Mouse (Mus musculus): ENCODE results near the gene Ucn.
A peak's percentile ranks its signal among the peaks of the same experiment; 100 is the strongest.

Gene Ucn

GRCm38 (mm10) chr5:31138241-31138967, at the start of gene Ucn:
Ucn (minus strand) TSS chr5:31138829.
- DNase-seq (ENCODE audit: low read depth) = no peak

- DNase-seq (ENCODE audit: low read depth) = no peak
Measured at GRCm38 (mm10) chr5:31183678-31184077, 45.0 kb upstream of the Ucn start.

- no peak for DNase-seq (ENCODE audit: low read depth)
Measured at GRCm38 (mm10) chr5:31181183-31181770, 42.6 kb upstream of the Ucn start.

GRCm38 (mm10) chr5:31179766-31180630, 41.4 kb upstream of the Ucn start, which contains the start of the genes Gm29609 and Gtf3c2:
Gm29609 (minus strand) TSS chr5:31179911.
Gtf3c2 (minus strand) TSS chr5:31180144.
- peak; percentile 96 for DNase-seq (ENCODE audit: low read depth)

- peak; percentile 41 for DNase-seq (ENCODE audit: low read depth)
Measured at GRCm38 (mm10) chr5:31179301-31179765, 40.7 kb upstream of the Ucn start.

GRCm38 (mm10) chr5:31168630-31169029, 30.0 kb upstream of the Ucn start:
- DNase-seq (ENCODE audit: low read depth) = no peak

- no peak for DNase-seq (ENCODE audit: low read depth)
Measured at GRCm38 (mm10) chr5:31164878-31165277, 26.2 kb upstream of the Ucn start.

GRCm38 (mm10) chr5:31162462-31162861, 23.8 kb upstream of the Ucn start:
- DNase-seq (ENCODE audit: low read depth) = no peak

GRCm38 (mm10) chr5:31154152-31154553, 15.5 kb upstream of the Ucn start, which contains the start of gene Mpv17:
Mpv17 (minus strand) TSS chr5:31154251.
- peak; percentile 52 for DNase-seq (ENCODE audit: low read depth)

GRCm38 (mm10) chr5:31153516-31154151, 15.0 kb upstream of the Ucn start:
- DNase-seq (ENCODE audit: low read depth) = no peak

GRCm38 (mm10) chr5:31151746-31152145, 13.1 kb upstream of the Ucn start:
- no peak for DNase-seq (ENCODE audit: low read depth)

GRCm38 (mm10) chr5:31149781-31150180, 11.2 kb upstream of the Ucn start:
- DNase-seq (ENCODE audit: low read depth) = no peak

GRCm38 (mm10) chr5:31138968-31139425, 368 bp upstream of the Ucn start:
- no peak for DNase-seq (ENCODE audit: low read depth)

GRCm38 (mm10) chr5:31137658-31138057, 971 bp downstream of the Ucn start:
- no peak for DNase-seq (ENCODE audit: low read depth)

GRCm38 (mm10) chr5:31136730-31137424, 1.8 kb downstream of the Ucn start:
- DNase-seq (ENCODE audit: low read depth) = no peak

GRCm38 (mm10) chr5:31126050-31126449, 12.6 kb downstream of the Ucn start:
- no peak for DNase-seq (ENCODE audit: low read depth)

GRCm38 (mm10) chr5:31123481-31123880, 15.1 kb downstream of the Ucn start:
- no peak for DNase-seq (ENCODE audit: low read depth)

- DNase-seq (ENCODE audit: low read depth) = no peak
Measured at GRCm38 (mm10) chr5:31121111-31121510, 17.5 kb downstream of the Ucn start.

GRCm38 (mm10) chr5:31116912-31117311, 21.7 kb downstream of the Ucn start:
- no peak for DNase-seq (ENCODE audit: low read depth)

- DNase-seq (ENCODE audit: low read depth) = no peak
Measured at GRCm38 (mm10) chr5:31116354-31116753, 22.3 kb downstream of the Ucn start, which contains the start of gene Trim54. Trim54 (plus strand) TSS chr5:31116712.

GRCm38 (mm10) chr5:31110781-31111180, 27.8 kb downstream of the Ucn start:
- DNase-seq (ENCODE audit: low read depth) = no peak

All from c-Kit-positive CD71-negative TER-119-negative erythroid progenitor cells, embryonic 14.5 days (primary cell).